Mouse (Mus musculus): ENCODE measurements at regions not wholly inside any gene's neighbourhood (a gene's known extent, or its start where the extent isn't known, plus 50 kb on each side); places are given as distances from the start of the nearest gene placed in this dataset.

- peak; percentile 49 to 64 for DNase-seq
These were observed 1418.0 kb upstream of the Pabpc4l start for GRCm38 (mm10) chr3:47866061-47866460.

- DNase-seq: peak; percentile 53 to 77
These were observed 1415.6 kb upstream of the Pabpc4l start for GRCm38 (mm10) chr3:47863591-47863990.

DNA sequence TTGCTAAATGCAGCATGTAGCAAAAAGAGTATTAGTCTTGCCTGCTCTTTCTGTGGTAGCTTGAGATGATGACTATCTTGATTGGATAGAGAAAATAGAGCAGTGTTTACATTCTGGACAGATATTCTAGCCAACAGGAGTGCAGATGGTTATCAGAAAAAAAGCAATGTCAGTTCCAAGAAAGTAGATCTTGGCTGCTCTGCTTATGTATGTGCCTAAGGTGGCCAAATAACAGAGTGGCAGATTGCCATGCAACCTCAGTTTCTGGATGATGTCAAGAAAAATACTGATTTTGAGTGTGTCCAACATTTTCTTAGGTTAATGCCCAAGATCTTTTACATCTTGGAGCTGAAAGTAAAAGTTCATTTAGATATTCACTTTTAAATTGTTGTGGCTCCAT lies 1397.6 kb upstream of the Pabpc4l start:
- peak; percentile 42 to 73 for DNase-seq

GRCm38 (mm10) chr3:47836541-47837240 lies 1388.7 kb upstream of the Pabpc4l start:
- no peak for DNase-seq

DNA sequence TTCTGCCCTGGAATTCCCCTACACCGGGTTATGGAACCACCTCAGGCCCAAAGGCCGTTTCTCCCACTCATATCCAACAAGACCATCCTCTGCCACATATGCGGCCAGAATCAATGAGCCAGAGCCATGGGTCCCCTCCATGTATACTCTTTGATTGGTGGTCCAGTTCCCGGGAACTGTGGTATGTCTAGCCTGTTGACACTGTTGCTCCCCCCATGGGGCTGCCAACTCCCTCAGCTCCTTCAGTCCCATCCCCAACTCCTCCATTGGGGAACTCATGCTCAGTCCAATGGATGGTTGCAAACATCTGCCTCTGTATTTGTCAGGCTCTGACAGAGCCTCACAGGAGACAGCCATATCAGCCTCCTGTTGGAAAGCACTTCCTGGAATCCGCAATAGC lies 1370.3 kb upstream of the Pabpc4l start:
- DNase-seq: no peak

DNA sequence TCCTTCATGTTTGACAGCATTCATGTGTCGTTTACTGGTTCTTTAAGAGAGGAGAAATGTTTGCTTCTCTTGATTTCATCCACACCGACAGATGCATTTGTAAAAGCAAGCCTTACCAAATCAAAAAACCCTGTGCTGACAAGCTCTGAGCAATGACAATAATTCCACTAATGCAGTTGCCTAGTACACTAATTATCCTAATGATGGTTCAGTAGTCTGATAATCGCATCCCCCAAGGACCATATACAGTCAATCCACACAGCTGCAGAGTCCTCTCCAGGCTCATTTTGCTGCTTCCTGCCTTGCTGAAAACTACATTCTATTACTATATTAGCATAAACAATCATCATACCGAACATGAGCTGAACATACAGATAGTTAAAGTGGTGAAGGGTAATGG lies 1369.5 kb upstream of the Pabpc4l start:
- no peak for DNase-seq

Measured in cerebellum, postnatal 14 days (tissue).